Comparison of ENCODE assay signal across 8 mouse cellular contexts in genomic region chr2:154593025-154593424, GRCm38 (mm10). TPM values are rescaled to one million over a fixed set of nuclear protein-coding genes. Genes with fewer than 3 reads are reported as not detected.
A peak's percentile ranks its signal among the peaks of the same experiment; 100 is the strongest.
DNase-seq lines count a peak whose midpoint lies in the region; ATAC-seq and TF ChIP-seq lines count a peak whose summit lies in the region.

No protein-coding gene starts in this region.

- no peaks in the 10 kb centered on the region for H3K27me3 ChIP-seq in hindbrain, postnatal 0 days (ENCODE audit: insufficient read depth, low read length)
- H3K27me3 ChIP-seq in hindbrain, embryonic 13.5 days: no peaks in the 10 kb centered on the region
- no peaks in the 10 kb centered on the region for H3K27me3 ChIP-seq in E14TG2a.4 (ENCODE audit: insufficient read depth, low read length)
- no peaks in the 10 kb centered on the region for H3K27me3 ChIP-seq in lung, postnatal 0 days (replicated peaks; ENCODE audit: insufficient read depth, low read length)

- no peak overlapping the region for H3K4me2 ChIP-seq in hindbrain, postnatal 0 days (ENCODE audit: low read depth, low read length)
- H3K4me2 ChIP-seq in hindbrain, embryonic 13.5 days: no peak overlapping the region
- H3K4me2 ChIP-seq in lung, postnatal 0 days (replicated peaks; ENCODE audit: low read depth, low read length): no peak overlapping the region

- 77% methylated on average over 3 of the region's 3 CpGs for WGBS in hindbrain, postnatal 0 days
- 73% methylated on average over 3 of the region's 3 CpGs for WGBS in hindbrain, embryonic 13.5 days
- WGBS in lung, postnatal 0 days: 62% methylated on average over 3 of the region's 3 CpGs

- H3K4me1 ChIP-seq in hindbrain, postnatal 0 days (ENCODE audit: insufficient read depth, low read length): no peaks in the 10 kb centered on the region
- H3K4me1 ChIP-seq in hindbrain, embryonic 13.5 days (replicated peaks): no peaks in the 10 kb centered on the region
- peaks cover 32% of the 10 kb centered on the region for H3K4me1 ChIP-seq in E14TG2a.4 (replicated peaks; ENCODE audit: low read depth, low read length)
- peaks cover 14% of the 10 kb centered on the region for H3K4me1 ChIP-seq in bone marrow macrophage, adult 2 months (ENCODE audit: control insufficient read depth, insufficient read depth, low read length)
- H3K4me1 ChIP-seq in lung, postnatal 0 days (ENCODE audit: insufficient read depth, low read depth, low read length): no peaks in the 10 kb centered on the region

- H3K9ac ChIP-seq in hindbrain, postnatal 0 days (replicated peaks; ENCODE audit: low read length): no peak overlapping the region
- H3K9ac ChIP-seq in hindbrain, embryonic 13.5 days: no peak overlapping the region
- no peak overlapping the region for H3K9ac ChIP-seq in lung, postnatal 0 days (replicated peaks; ENCODE audit: low read depth)

- TF ChIP-seq POLR2A in bone marrow macrophage, adult 2 months (IDR thresholded peaks at IDR 0.05; ENCODE audit: borderline replicate concordance, low read depth, low read length): no peak

- H3K27ac ChIP-seq in hindbrain, postnatal 0 days: no peak overlapping the region
- no peak overlapping the region for H3K27ac ChIP-seq in hindbrain, embryonic 13.5 days
- H3K27ac ChIP-seq in bone marrow macrophage, adult 2 months (ENCODE audit: insufficient read depth, low read depth, low read length): no peak overlapping the region
- H3K27ac ChIP-seq in lung, postnatal 0 days (ENCODE audit: low read length): no peak overlapping the region

- no peaks in the 10 kb centered on the region for H3K36me3 ChIP-seq in hindbrain, postnatal 0 days (ENCODE audit: insufficient read depth, low read length)
- H3K36me3 ChIP-seq in hindbrain, embryonic 13.5 days: peaks cover 16% of the 10 kb centered on the region
- H3K36me3 ChIP-seq in E14TG2a.4 (ENCODE audit: insufficient read depth, low read length): peaks cover 29% of the 10 kb centered on the region
- peaks cover 4% of the 10 kb centered on the region; the same call in 1 of the 2 replicates for H3K36me3 ChIP-seq in lung, postnatal 0 days (ENCODE audit: insufficient read depth, low read length)

- peak; percentile 55 for TF ChIP-seq CTCF in hindbrain, postnatal 0 days (IDR thresholded peaks at IDR 0.05; ENCODE audit: low read depth)
- peak; percentile 82 for TF ChIP-seq CTCF in E14TG2a.4 (conservative IDR thresholded peaks at IDR 0.05; ENCODE audit: low read length)
- TF ChIP-seq CTCF in bone marrow macrophage, adult 2 months (IDR thresholded peaks at IDR 0.05; ENCODE audit: low read depth, low read length): peak; percentile 48
- peak; percentile 78 for TF ChIP-seq CTCF in lung, postnatal 0 days (IDR thresholded peaks at IDR 0.05)

- TF ChIP-seq EP300 in lung, postnatal 0 days (IDR thresholded peaks at IDR 0.05): no peak

- H3K9me3 ChIP-seq in hindbrain, postnatal 0 days (ENCODE audit: low read length): no peaks in the 10 kb centered on the region
- H3K9me3 ChIP-seq in hindbrain, embryonic 13.5 days: no peaks in the 10 kb centered on the region
- no peaks in the 10 kb centered on the region for H3K9me3 ChIP-seq in E14TG2a.4 (ENCODE audit: low read length)
- no peaks in the 10 kb centered on the region for H3K9me3 ChIP-seq in lung, postnatal 0 days (ENCODE audit: low read length)

- H3K4me3 ChIP-seq in hindbrain, postnatal 0 days (ENCODE audit: low read length): no peak overlapping the region
- H3K4me3 ChIP-seq in hindbrain, embryonic 13.5 days: no peak overlapping the region
- H3K4me3 ChIP-seq in E14TG2a.4 (replicated peaks; ENCODE audit: low read length): no peak overlapping the region
- H3K4me3 ChIP-seq in bone marrow macrophage, adult 2 months (ENCODE audit: insufficient read depth, low read length): no peak overlapping the region
- no peak overlapping the region for H3K4me3 ChIP-seq in lung, postnatal 0 days (ENCODE audit: low read depth, low read length)

- DNase-seq in hindbrain, postnatal 0 days (ENCODE audit: low spot score): no peak
- DNase-seq in lung, postnatal 0 days (ENCODE audit: low spot score): peak; percentile 58
- no peak for DNase-seq in gastrocnemius, postnatal 36 days
- no peak for DNase-seq in layer of hippocampus, postnatal 14 days (ENCODE audit: low spot score in 2 of 2)
- no peak for DNase-seq in left cerebral cortex, adult 11 months (ENCODE audit: low spot score)

- ATAC-seq in hindbrain, postnatal 0 days: no peak
- no peak for ATAC-seq in hindbrain, embryonic 13.5 days (ENCODE audit: low FRiP score)
- ATAC-seq in lung, postnatal 0 days: peak; percentile 55

- intact Hi-C loops in gastrocnemius, postnatal 36 days (cut with DNase I): no loop called here

RNA-seq across cellular contexts. Expression of gene Pxmp4, which starts 10.5 kb away (rescaled TPM):
- 24.8 and 31.1 TPM in 2 replicates for total RNA-seq in hindbrain, postnatal 0 days (2014; rRNA removed)
- polyA plus RNA-seq in hindbrain, postnatal 0 days (2015; fragmentation: Nextera tagmentation; extraction: Ambion mirVana): 21.9 and 24.1 TPM in 2 replicates
- polyA plus RNA-seq in hindbrain, embryonic 13.5 days (2015; fragmentation: Nextera tagmentation; extraction: Ambion mirVana): 14.2 and 16.8 TPM in 2 replicates
- polyA plus RNA-seq in bone marrow macrophage, adult 2 months (2012; ENCODE audit: insufficient read depth, insufficient read length, missing spikeins): 22.6 and 22.8 TPM in 2 replicates
- 29.0 and 33.5 TPM in 2 replicates for polyA plus RNA-seq in lung, postnatal 0 days (2015; fragmentation: Nextera tagmentation; extraction: Ambion mirVana)
- total RNA-seq in gastrocnemius, postnatal 36 days (2021): 10 to 100 TPM; 10.8 to 11.8 TPM
- 10 to 100 TPM; 17.2 to 19.8 TPM for total RNA-seq in layer of hippocampus, postnatal 14 days (2021)

RNA-seq across cellular contexts. Expression of gene Zfp341, which starts 20.1 kb away (rescaled TPM):
- total RNA-seq in hindbrain, postnatal 0 days (2014; rRNA removed): 7.0 and 8.5 TPM in 2 replicates
- polyA plus RNA-seq in hindbrain, postnatal 0 days (2015; fragmentation: Nextera tagmentation; extraction: Ambion mirVana): 1.5 and 1.6 TPM in 2 replicates
- 1.9 and 2.3 TPM in 2 replicates for polyA plus RNA-seq in hindbrain, embryonic 13.5 days (2015; fragmentation: Nextera tagmentation; extraction: Ambion mirVana)
- polyA plus RNA-seq in bone marrow macrophage, adult 2 months (2012; ENCODE audit: insufficient read depth, insufficient read length, missing spikeins): 1.4 and 2.4 TPM in 2 replicates
- 0.76 and 1.0 TPM in 2 replicates for polyA plus RNA-seq in lung, postnatal 0 days (2015; fragmentation: Nextera tagmentation; extraction: Ambion mirVana)
- 1 to 10 TPM; 2.2 to 2.3 TPM for total RNA-seq in gastrocnemius, postnatal 36 days (2021)
- 10 to 100 TPM in 1 of 2 experiments, 1 to 10 TPM in 1; 9.8 to 11.3 TPM for total RNA-seq in layer of hippocampus, postnatal 14 days (2021)

RNA-seq across cellular contexts. Expression of gene 4930519P11Rik, which starts 20.2 kb away (rescaled TPM):
- not detected in 2 replicates for total RNA-seq in hindbrain, postnatal 0 days (2014; rRNA removed)
- 0.54 TPM in 1 of 2 replicates, not detected in the other for polyA plus RNA-seq in hindbrain, postnatal 0 days (2015; fragmentation: Nextera tagmentation; extraction: Ambion mirVana)
- polyA plus RNA-seq in hindbrain, embryonic 13.5 days (2015; fragmentation: Nextera tagmentation; extraction: Ambion mirVana): 0.51 TPM in 1 of 2 replicates, not detected in the other
- polyA plus RNA-seq in bone marrow macrophage, adult 2 months (2012; ENCODE audit: insufficient read depth, insufficient read length, missing spikeins): not detected in 2 replicates
- polyA plus RNA-seq in lung, postnatal 0 days (2015; fragmentation: Nextera tagmentation; extraction: Ambion mirVana): 0.40 and 0.61 TPM in 2 replicates
- total RNA-seq in gastrocnemius, postnatal 36 days (2021): not detected
- total RNA-seq in layer of hippocampus, postnatal 14 days (2021): not detected

RNA-seq across cellular contexts. Expression of gene E2f1, which starts 23.3 kb away (rescaled TPM):
- 6.3 and 6.7 TPM in 2 replicates for total RNA-seq in hindbrain, postnatal 0 days (2014; rRNA removed)
- polyA plus RNA-seq in hindbrain, postnatal 0 days (2015; fragmentation: Nextera tagmentation; extraction: Ambion mirVana): 8.4 and 8.7 TPM in 2 replicates
- polyA plus RNA-seq in hindbrain, embryonic 13.5 days (2015; fragmentation: Nextera tagmentation; extraction: Ambion mirVana): 8.9 and 9.1 TPM in 2 replicates
- 25.5 and 29.2 TPM in 2 replicates for polyA plus RNA-seq in bone marrow macrophage, adult 2 months (2012; ENCODE audit: insufficient read depth, insufficient read length, missing spikeins)
- 5.4 and 7.5 TPM in 2 replicates for polyA plus RNA-seq in lung, postnatal 0 days (2015; fragmentation: Nextera tagmentation; extraction: Ambion mirVana)
- under 1 TPM; 0.48 to 0.69 TPM for total RNA-seq in gastrocnemius, postnatal 36 days (2021)
- total RNA-seq in layer of hippocampus, postnatal 14 days (2021): 1 to 10 TPM; 7.1 to 8.0 TPM

RNA-seq across cellular contexts. Expression of gene Necab3, which starts 34.3 kb away (rescaled TPM):
- 35.1 and 52.2 TPM in 2 replicates for total RNA-seq in hindbrain, postnatal 0 days (2014; rRNA removed)
- 22.9 and 27.0 TPM in 2 replicates for polyA plus RNA-seq in hindbrain, postnatal 0 days (2015; fragmentation: Nextera tagmentation; extraction: Ambion mirVana)
- polyA plus RNA-seq in hindbrain, embryonic 13.5 days (2015; fragmentation: Nextera tagmentation; extraction: Ambion mirVana): 14.8 and 15.6 TPM in 2 replicates
- polyA plus RNA-seq in bone marrow macrophage, adult 2 months (2012; ENCODE audit: insufficient read depth, insufficient read length, missing spikeins): 0.95 TPM in 1 of 2 replicates, not detected in the other
- polyA plus RNA-seq in lung, postnatal 0 days (2015; fragmentation: Nextera tagmentation; extraction: Ambion mirVana): 0.81 and 1.4 TPM in 2 replicates
- total RNA-seq in gastrocnemius, postnatal 36 days (2021): under 1 TPM; 0.27 to 0.28 TPM
- total RNA-seq in layer of hippocampus, postnatal 14 days (2021): 10 to 100 TPM; 27.7 to 28.0 TPM
